Mouse (Mus musculus) embryonic facial prominence, embryonic 10.5 days (tissue): ENCODE measurements at regions not wholly inside any gene's neighbourhood (a gene's known extent, or its start where the extent isn't known, plus 50 kb on each side); places are given as distances from the start of the nearest gene placed in this dataset.

ENCODE experiments used
- DNase-seq: peaks from one replicate; pipeline ENCODE4 v3.0.0-alpha.2; 2017; ENCODE audit warnings: low spot score
- H3K27ac ChIP-seq: fragments of 300-500 bp; sonication (generic); replicated peaks from 2 replicates; pipeline ENCODE4 v1.5.1; 2016; ENCODE audit warnings: mild to moderate bottlenecking
- H3K27me3 ChIP-seq: fragments of 300-500 bp; sonication (generic); replicated peaks from 2 replicates; pipeline ENCODE4 v1.6.1; 2016; ENCODE audit warnings: low read depth, mild to moderate bottlenecking; ENCODE audit not compliant: poor library complexity, severe bottlenecking
- H3K36me3 ChIP-seq: fragments of 300-500 bp; sonication (generic); replicated peaks from 2 replicates; pipeline ENCODE4 v1.6.1; 2016; ENCODE audit warnings: mild to moderate bottlenecking, moderate library complexity
- H3K4me1 ChIP-seq: fragments of 300-500 bp; sonication (generic); 2 replicates; pipeline ENCODE4 v1.6.1; 2016
- H3K4me3 ChIP-seq: fragments of 300-500 bp; sonication (generic); 2 replicates; pipeline ENCODE4 v1.5.1; 2016; ENCODE audit warnings: mild to moderate bottlenecking, moderate library complexity
- H3K9me3 ChIP-seq: fragments of 300-500 bp; sonication (generic); 2 replicates; pipeline ENCODE4 v1.6.1; 2016; ENCODE audit warnings: mild to moderate bottlenecking
- WGBS: fragments of 180-500 bp; shearing (Covaris S2); methylation state at CpG from one replicate; pipeline ENCODE4 v1.1.7; 2016; 5-methylcytosine and 5-hydroxymethylcytosine counted together

DNA sequence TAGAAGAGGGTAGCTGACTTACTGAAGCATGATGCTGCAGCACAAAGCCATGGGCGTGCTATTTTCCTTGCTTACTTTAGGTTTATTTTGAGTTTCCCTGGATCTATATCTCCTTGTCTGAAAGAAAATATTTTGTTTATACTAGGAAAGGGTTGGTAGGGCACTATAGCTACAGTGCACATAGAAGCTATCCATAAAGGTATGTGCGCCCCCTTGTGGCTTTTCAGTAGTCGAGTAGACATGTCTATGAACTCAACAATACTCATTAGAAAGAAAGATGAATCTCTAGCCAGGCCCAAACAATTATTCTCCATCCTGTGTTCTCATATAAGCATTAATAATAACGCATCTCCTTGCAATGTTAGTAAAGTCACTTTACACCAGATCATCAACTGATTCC is 114.3 kb downstream of the Rab38 start:
- H3K27me3 ChIP-seq = no peaks in the 10 kb centered on the region
- no peaks in the 10 kb centered on the region for H3K4me1 ChIP-seq
- peak; percentile 60 for DNase-seq
- H3K36me3 ChIP-seq = no peaks in the 10 kb centered on the region
- H3K9me3 ChIP-seq = no peaks in the 10 kb centered on the region
- WGBS = 12% methylated on average over 4 of the region's 4 CpGs
- no peak overlapping the region for H3K4me3 ChIP-seq
- no peak overlapping the region for H3K27ac ChIP-seq

DNA sequence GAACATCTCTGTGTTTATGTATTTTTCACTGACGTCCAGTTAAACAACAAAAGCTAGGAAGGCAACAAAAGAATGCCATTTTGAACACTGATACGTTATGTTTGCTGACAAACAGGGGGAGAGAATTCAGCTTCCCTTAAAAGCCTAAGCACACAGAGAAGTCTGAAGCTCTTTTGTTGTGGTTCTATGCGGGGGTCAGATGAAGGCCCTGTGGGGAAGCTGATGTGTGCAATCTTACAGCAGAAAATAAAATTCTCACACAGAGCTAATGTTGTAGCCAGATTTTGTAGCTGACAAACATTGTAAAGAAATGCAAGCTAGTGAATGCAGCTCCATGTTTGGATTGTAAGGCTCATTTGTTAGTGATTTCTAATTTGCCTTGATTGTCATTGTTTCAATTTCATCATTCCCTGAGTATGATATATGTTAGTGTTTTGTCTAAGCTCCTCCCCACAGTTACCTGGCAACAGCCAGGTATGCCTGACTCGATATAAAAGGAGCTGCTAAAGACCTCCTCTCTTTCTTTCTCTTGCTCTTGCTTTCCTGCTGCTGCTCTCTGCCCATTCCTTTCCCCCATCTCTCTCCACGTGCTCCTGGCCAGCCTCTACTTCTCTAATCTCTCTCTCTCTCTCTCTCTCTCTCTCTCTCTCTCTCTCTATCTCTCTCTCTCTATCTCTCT is 115.0 kb downstream of the Rab38 start:
- no peak overlapping the region for H3K4me3 ChIP-seq
- H3K36me3 ChIP-seq = no peaks in the 10 kb centered on the region
- H3K4me1 ChIP-seq = no peaks in the 10 kb centered on the region
- no peak overlapping the region for H3K27ac ChIP-seq
- DNase-seq = no peak
- 58% methylated on average over 5 of the region's 5 CpGs for WGBS
- H3K27me3 ChIP-seq = no peaks in the 10 kb centered on the region
- H3K9me3 ChIP-seq = no peaks in the 10 kb centered on the region

DNA sequence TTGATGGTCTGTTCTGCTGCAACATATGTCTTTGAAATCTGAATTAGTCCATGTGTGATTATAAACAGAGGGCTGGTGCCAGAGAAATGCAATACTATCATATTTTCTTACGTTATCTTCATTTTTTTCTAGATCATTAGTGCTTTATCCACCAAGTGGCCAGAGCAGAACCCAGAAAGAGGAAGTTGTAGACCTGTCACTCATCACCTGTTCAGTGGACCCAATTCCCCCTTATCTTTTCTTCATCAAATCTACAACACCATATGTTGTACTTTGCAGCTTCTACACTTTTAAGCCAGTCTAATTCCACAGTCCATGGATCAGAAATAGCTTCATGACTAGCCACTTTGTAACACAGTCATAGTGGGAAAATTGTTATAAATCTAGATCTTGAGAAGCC is 145.0 kb downstream of the Rab38 start:
- DNase-seq = no peak
- Histone ChIP-seq H3K27ac (no peak overlapping the region), H3K4me1 (no peaks in the 10 kb centered on the region), H3K9me3 (no peaks in the 10 kb centered on the region), H3K36me3 (no peaks in the 10 kb centered on the region), H3K27me3 (no peaks in the 10 kb centered on the region), H3K4me3 (no peak overlapping the region)
- WGBS = 88% methylated on average over 1 of the region's 1 CpGs

DNA sequence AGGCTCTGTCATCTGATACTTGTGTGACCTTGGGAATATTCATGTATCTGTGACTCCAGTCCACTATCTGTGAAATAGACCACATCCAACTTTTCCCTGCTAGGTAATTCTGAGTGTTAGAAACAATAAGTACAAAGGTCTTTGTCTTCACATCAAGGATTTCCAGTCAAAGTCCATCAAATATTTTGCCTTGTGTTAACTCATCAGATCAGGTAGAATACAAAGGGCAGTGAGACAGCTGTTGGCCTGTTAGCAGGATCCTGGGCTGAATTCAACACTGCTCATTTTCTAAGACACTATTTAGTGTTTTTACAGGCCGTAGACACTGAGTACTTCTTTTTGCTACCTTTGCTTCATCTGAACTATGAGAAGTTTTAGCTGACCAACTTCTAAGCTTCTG is 170.7 kb downstream of the Rab38 start:
- Histone ChIP-seq H3K27ac (no peak overlapping the region), H3K4me1 (no peaks in the 10 kb centered on the region), H3K36me3 (no peaks in the 10 kb centered on the region), H3K27me3 (no peaks in the 10 kb centered on the region), H3K9me3 (no peaks in the 10 kb centered on the region; the same call in 1 of the 2 replicates), H3K4me3 (no peak overlapping the region)
- no peak for DNase-seq
- 90% methylated on average over 1 of the region's 1 CpGs for WGBS
